Mouse (Mus musculus) CD4-positive, CD25-positive, alpha-beta regulatory T cell, adult 2 months (primary cell): Measurements from ENCODE around the gene Zcwpw1.
"Not testable (repeated sequence)": the region's sequence is repeated elsewhere in the genome, so short reads cannot be mapped to it uniquely, and the experiment has no call there.

Experiments
- DNase-seq: peaks from one replicate; pipeline ENCODE4 v3.0.0-alpha.2; 2012; ENCODE audit warnings: low read depth, low spot score

Gene Zcwpw1

GRCm38 (mm10) chr5:137833500-137833899, 45.9 kb downstream of the Zcwpw1 start:
- no peak for DNase-seq

- not testable (repeated sequence) for DNase-seq
Observed at GRCm38 (mm10) chr5:137835966-137836520, 48.4 kb downstream of the Zcwpw1 start, which contains the start of gene Pilra. Pilra (minus strand) TSS chr5:137836281.

- DNase-seq = no peak
Observed at GRCm38 (mm10) chr5:137836611-137837010, 49.0 kb downstream of the Zcwpw1 start.

- not testable (repeated sequence) for DNase-seq
Observed at GRCm38 (mm10) chr5:137837110-137837509, 49.5 kb downstream of the Zcwpw1 start.

GRCm38 (mm10) chr5:137850313-137850712, 62.7 kb downstream of the Zcwpw1 start:
- not testable (repeated sequence) for DNase-seq

GRCm38 (mm10) chr5:137854907-137855306, 67.3 kb downstream of the Zcwpw1 start:
- not testable (repeated sequence) for DNase-seq

GRCm38 (mm10) chr5:137856870-137857269, 69.3 kb downstream of the Zcwpw1 start:
- DNase-seq = peak; percentile 3

- DNase-seq = not testable (repeated sequence)
Observed at GRCm38 (mm10) chr5:137857960-137858710, 70.5 kb downstream of the Zcwpw1 start, which contains the start of gene Pilrb1. Pilrb1 (minus strand) TSS chr5:137858106.

GRCm38 (mm10) chr5:137864008-137864407, 76.4 kb downstream of the Zcwpw1 start:
- not testable (repeated sequence) for DNase-seq

GRCm38 (mm10) chr5:137868600-137868999, 81.0 kb downstream of the Zcwpw1 start:
- not testable (repeated sequence) for DNase-seq

- DNase-seq = not testable (repeated sequence)
Observed at GRCm38 (mm10) chr5:137871644-137872380, 84.2 kb downstream of the Zcwpw1 start, which contains the start of gene Pilrb2. Pilrb2 (minus strand) TSS chr5:137871815.
